Mouse (Mus musculus) midbrain, embryonic 13.5 days (tissue): Measurements from ENCODE around the gene Chchd3. TPM values are rescaled to one million over a fixed set of nuclear protein-coding genes. Genes with fewer than 3 reads are reported as not detected.
A peak's percentile ranks its signal among the peaks of the same experiment; 100 is the strongest.

Experiments
- ATAC-seq: fragments of 200-750 bp; cut with Nextera tagmentation; 2 replicates; pipeline ENCODE4 v1.8.0; 2017; ENCODE audit warnings: mild to moderate bottlenecking, moderate TSS enrichment, moderate library complexity
- H3K27ac ChIP-seq: fragments of 300-500 bp; sonication (generic); 2 replicates; pipeline ENCODE4 v1.5.1; 2015; ENCODE audit warnings: inconsistent platforms, mild to moderate bottlenecking, moderate library complexity
- H3K27me3 ChIP-seq: fragments of 300-500 bp; sonication (generic); 2 replicates; pipeline ENCODE4 v1.6.1; 2015; ENCODE audit warnings: mild to moderate bottlenecking, inconsistent platforms
- H3K36me3 ChIP-seq: fragments of 300-500 bp; sonication (generic); 2 replicates; pipeline ENCODE4 v1.6.1; 2015; ENCODE audit warnings: mild to moderate bottlenecking, inconsistent platforms
- H3K4me1 ChIP-seq: fragments of 300-500 bp; sonication (generic); replicated peaks from 2 replicates; pipeline ENCODE4 v1.6.1; 2015; ENCODE audit warnings: inconsistent platforms
- H3K4me2 ChIP-seq: fragments of 300-500 bp; sonication (generic); replicated peaks from 2 replicates; pipeline ENCODE4 v1.6.1; 2015; ENCODE audit warnings: moderate library complexity, mild to moderate bottlenecking, inconsistent platforms
- H3K4me3 ChIP-seq: fragments of 300-500 bp; sonication (generic); replicated peaks from 2 replicates; pipeline ENCODE4 v1.5.1; 2015; ENCODE audit warnings: mild to moderate bottlenecking, inconsistent platforms
- H3K9ac ChIP-seq: fragments of 300-500 bp; sonication (generic); replicated peaks from 2 replicates; pipeline ENCODE4 v1.6.1; 2015; ENCODE audit warnings: mild to moderate bottlenecking, inconsistent platforms
- H3K9me3 ChIP-seq: fragments of 300-500 bp; sonication (generic); 2 replicates; pipeline ENCODE4 v1.6.1; 2016; ENCODE audit warnings: mild to moderate bottlenecking, inconsistent platforms
- WGBS: fragments of 180-500 bp; shearing (Covaris S2); methylation state at CpG from one replicate; pipeline ENCODE4 v1.1.7; 2015; 5-methylcytosine and 5-hydroxymethylcytosine counted together
- polyA plus RNA-seq: library from polyadenylated mRNA; unstranded; fragments of >200 nt; fragmentation: Nextera tagmentation; extraction: Ambion mirVana; gene quantifications from 2 replicates; pipeline ENCODE4 v1.2.1, GENCODE M21; 2015

Chchd3 gene
- polyA plus RNA-seq, 1 experiment from 2014 or later: 117 TPM

DNA sequence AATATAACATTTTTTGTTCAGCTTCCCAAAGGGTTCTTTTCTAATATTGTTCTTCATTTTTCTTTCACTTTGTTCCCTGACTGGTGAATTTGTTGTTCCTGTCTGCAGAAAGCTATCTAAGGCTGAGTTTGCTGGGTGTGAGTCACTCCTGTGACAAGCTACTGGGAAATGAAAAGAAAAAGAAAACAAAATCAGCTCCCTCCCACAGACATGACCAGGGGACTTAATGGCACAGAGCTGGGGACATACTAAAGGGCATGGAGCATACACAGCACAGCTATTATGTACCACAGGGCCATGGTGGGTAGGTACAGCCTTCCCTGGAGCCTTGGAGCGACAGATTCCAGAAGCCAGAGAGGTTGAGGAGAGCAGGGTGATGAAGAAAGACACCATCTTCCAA lies 63.5 kb downstream of the Chchd3 start:
- no peaks in the 10 kb centered on the region for H3K9me3 ChIP-seq
- no peak overlapping the region for H3K4me2 ChIP-seq
- no peak overlapping the region for H3K27ac ChIP-seq
- no peak overlapping the region for H3K9ac ChIP-seq
- H3K4me3 ChIP-seq: no peak overlapping the region
- no peaks in the 10 kb centered on the region for H3K36me3 ChIP-seq
- peaks cover 8% of the 10 kb centered on the region; the same call in 1 of the 2 replicates for H3K4me1 ChIP-seq
- no peak for ATAC-seq
- no peaks in the 10 kb centered on the region for H3K27me3 ChIP-seq
- 89% methylated on average over 1 of the region's 1 CpGs for WGBS

DNA sequence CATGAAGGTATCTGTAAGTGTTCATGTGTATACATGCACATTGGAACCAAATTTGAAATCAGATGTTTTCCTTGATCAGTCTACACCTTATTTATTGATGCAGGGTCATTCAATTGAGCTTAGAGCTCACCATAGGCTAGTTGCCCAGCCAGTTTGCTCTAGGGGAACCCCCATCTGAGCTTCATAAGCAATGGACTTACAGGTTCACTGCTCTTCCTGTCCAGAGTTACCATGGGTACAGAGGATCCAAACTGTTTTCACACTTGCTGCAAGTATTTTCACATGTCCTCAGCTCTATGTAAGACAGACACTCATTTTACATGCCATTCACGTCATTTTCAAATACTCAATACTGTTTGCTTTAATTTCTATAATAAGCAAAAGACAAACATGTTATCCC lies 66.2 kb downstream of the Chchd3 start:
- Histone ChIP-seq H3K9me3 (no peaks in the 10 kb centered on the region), H3K9ac (no peak overlapping the region), H3K4me1 (peaks cover 8% of the 10 kb centered on the region; the same call in 1 of the 2 replicates), H3K4me2 (no peak overlapping the region), H3K36me3 (no peaks in the 10 kb centered on the region), H3K27me3 (no peaks in the 10 kb centered on the region), H3K4me3 (no peak overlapping the region), H3K27ac (no peak overlapping the region)
- ATAC-seq: no peak
- 90% methylated on average over 1 of the region's 1 CpGs for WGBS

DNA sequence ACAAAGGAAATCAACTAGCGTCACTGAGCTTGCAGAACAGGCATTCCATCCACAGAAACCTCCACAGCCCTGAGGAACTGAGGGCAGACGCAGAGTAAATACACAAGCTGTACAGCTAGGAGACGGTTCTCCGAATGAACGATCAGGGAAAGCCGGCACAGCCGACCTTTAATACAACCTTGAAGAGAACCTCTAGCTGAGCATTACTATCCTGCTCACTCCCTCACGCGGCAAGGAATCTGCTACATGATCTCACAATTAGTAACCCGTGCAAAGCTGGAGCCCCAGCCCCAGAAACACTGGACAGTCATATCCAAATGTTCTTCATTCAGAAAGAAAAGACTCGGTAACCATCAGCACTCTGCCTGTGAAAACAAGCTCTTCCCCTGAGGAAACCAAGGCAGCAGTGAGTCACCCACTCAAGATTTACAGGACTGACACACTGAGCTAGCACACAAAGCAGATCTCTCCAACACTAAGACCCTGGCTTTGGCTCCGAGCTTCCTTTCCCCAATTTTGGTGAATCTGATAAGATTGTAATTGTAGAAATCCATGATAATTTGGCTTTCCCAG lies 69.9 kb downstream of the Chchd3 start:
- Histone ChIP-seq H3K4me3 (no peak overlapping the region), H3K27me3 (no peaks in the 10 kb centered on the region), H3K4me2 (no peak overlapping the region), H3K27ac (no peak overlapping the region), H3K9me3 (no peaks in the 10 kb centered on the region), H3K4me1 (0 out of 2 replicates have a peak, but pooled peaks cover 4% of the 10 kb centered on the region), H3K36me3 (no peaks in the 10 kb centered on the region), H3K9ac (no peak overlapping the region)
- WGBS: 65% methylated on average over 12 of the region's 12 CpGs
- no peak for ATAC-seq

DNA sequence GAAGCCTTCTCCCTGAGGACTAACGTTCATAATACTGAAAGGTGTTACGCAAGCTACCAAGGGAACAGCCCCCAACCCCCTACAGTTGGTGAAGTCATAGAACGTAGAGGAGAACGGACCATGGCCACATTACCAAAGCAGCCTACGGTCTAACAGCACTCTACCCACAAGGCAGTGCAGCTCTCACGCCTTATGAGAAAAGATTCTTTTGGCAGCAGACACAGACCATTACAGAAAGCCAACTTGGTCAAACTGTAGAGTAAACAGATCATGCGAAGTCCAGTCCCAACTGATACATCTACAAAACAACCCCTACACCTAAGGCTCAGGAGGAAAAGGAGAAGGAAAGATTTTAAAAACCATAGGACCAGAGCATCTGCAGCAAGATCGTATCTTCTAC lies 71.5 kb downstream of the Chchd3 start:
- no peak overlapping the region for H3K27ac ChIP-seq
- WGBS: 95% methylated on average over 8 of the region's 8 CpGs
- H3K4me1 ChIP-seq: peaks cover 14% of the 10 kb centered on the region; the same call in 1 of the 2 replicates
- H3K9me3 ChIP-seq: no peaks in the 10 kb centered on the region
- H3K36me3 ChIP-seq: no peaks in the 10 kb centered on the region
- no peak for ATAC-seq
- H3K4me2 ChIP-seq: no peak overlapping the region
- no peak overlapping the region for H3K9ac ChIP-seq
- H3K4me3 ChIP-seq: no peak overlapping the region
- no peaks in the 10 kb centered on the region for H3K27me3 ChIP-seq

DNA sequence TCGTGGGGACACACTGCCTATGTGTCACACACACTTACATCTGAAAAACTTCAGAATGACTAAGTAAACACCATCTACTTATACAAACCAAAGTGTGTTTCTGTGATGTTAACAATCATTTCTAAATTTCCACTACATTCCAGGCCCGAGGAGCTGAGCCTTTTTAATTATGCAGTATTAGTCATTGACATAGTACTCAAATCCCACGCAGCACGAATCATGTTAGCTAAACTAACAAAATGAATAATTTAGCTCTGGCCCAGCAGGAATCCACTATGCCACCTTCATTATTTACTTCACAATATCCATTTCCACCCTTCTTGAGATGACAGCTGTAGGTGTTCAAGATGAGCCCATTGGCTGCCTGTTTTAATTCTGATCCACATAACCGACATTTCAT lies 76.2 kb downstream of the Chchd3 start:
- H3K4me2 ChIP-seq: no peak overlapping the region
- 0 out of 2 replicates have a peak overlapping the region, but pooled peaks have one; percentile 16 for H3K27ac ChIP-seq
- 57% methylated on average over 5 of the region's 5 CpGs for WGBS
- no peak overlapping the region for H3K9ac ChIP-seq
- ATAC-seq: no peak
- H3K27me3 ChIP-seq: no peaks in the 10 kb centered on the region
- H3K9me3 ChIP-seq: no peaks in the 10 kb centered on the region
- H3K36me3 ChIP-seq: no peaks in the 10 kb centered on the region
- H3K4me1 ChIP-seq: peaks cover 14% of the 10 kb centered on the region; the same call in 1 of the 2 replicates
- H3K4me3 ChIP-seq: no peak overlapping the region

DNA sequence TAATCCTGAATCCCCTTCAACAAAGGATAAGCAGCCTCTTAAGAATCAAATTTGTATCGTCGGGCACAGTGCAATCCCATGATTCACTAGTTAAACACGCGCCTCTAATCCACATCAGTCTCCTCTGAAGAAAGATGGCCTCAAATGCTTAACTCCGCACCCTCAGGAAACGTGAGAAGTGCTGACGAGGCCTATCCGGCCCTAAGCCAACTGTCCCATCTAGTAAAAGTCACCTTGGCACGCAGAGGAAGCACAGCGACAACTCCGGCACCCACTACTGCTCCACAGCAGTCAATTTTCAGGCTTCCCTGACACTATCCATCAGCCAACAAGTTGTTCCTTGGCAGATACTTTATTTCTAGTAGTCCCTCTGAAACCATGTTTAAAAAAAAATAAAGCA lies 78.8 kb downstream of the Chchd3 start:
- no peak overlapping the region for H3K27ac ChIP-seq
- H3K4me3 ChIP-seq: no peak overlapping the region
- H3K27me3 ChIP-seq: no peaks in the 10 kb centered on the region
- H3K9ac ChIP-seq: no peak overlapping the region
- no peak for ATAC-seq
- no peaks in the 10 kb centered on the region for H3K36me3 ChIP-seq
- H3K9me3 ChIP-seq: no peaks in the 10 kb centered on the region
- 54% methylated on average over 11 of the region's 11 CpGs for WGBS
- no peak overlapping the region for H3K4me2 ChIP-seq
- H3K4me1 ChIP-seq: peaks cover 18% of the 10 kb centered on the region; the same call in 1 of the 2 replicates

DNA sequence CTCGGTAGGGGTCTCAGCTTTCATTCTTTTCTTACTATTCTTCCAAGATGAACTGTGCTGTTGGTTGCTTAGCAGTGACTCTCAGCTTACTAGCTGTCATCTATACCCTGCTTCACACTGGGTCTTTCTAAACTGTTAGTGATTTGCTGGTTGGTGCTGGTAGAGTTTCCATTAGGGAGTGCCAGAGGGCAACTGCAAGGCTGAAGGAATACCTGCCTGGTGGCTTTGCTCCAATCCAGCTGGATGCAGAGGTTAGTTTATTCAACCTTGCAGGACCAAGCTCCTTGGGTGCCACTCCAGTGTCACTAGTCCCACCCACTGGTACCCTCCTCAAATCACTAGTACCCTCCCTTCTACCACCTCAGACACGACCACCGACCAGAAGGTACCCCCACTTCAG lies 81.2 kb downstream of the Chchd3 start:
- H3K9me3 ChIP-seq: no peaks in the 10 kb centered on the region
- no peak overlapping the region for H3K4me2 ChIP-seq
- H3K4me3 ChIP-seq: no peak overlapping the region
- no peak for ATAC-seq
- H3K36me3 ChIP-seq: no peaks in the 10 kb centered on the region
- H3K27ac ChIP-seq: no peak overlapping the region
- H3K9ac ChIP-seq: no peak overlapping the region
- peaks cover 11% of the 10 kb centered on the region; the same call in 1 of the 2 replicates for H3K4me1 ChIP-seq
- no peaks in the 10 kb centered on the region for H3K27me3 ChIP-seq
- 89% methylated on average over 3 of the region's 3 CpGs for WGBS

DNA sequence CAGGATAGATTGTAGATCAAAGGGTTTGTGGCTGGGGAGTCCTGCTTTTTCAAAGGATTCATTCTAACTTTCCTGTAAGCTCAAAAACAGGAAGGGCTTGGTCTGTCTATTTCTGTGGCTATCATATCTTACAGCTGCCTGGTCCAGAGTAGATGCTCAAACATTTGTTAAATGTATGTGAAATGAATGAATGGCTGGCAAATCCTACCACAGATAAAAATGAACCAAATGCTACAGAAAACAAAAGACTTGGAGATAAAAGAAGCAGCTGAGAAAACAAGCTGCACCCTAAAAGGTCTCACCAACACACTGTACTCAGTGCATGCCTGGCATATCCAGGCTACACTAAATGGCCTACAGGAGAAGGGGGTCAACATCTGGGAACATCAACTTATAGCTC lies 88.1 kb downstream of the Chchd3 start:
- no peak for ATAC-seq
- Histone ChIP-seq H3K27ac (no peak overlapping the region), H3K4me3 (no peak overlapping the region), H3K27me3 (no peaks in the 10 kb centered on the region), H3K36me3 (0 out of 2 replicates have a peak, but pooled peaks cover 4% of the 10 kb centered on the region), H3K9ac (no peak overlapping the region), H3K4me2 (no peak overlapping the region), H3K4me1 (no peaks in the 10 kb centered on the region), H3K9me3 (no peaks in the 10 kb centered on the region)

DNA sequence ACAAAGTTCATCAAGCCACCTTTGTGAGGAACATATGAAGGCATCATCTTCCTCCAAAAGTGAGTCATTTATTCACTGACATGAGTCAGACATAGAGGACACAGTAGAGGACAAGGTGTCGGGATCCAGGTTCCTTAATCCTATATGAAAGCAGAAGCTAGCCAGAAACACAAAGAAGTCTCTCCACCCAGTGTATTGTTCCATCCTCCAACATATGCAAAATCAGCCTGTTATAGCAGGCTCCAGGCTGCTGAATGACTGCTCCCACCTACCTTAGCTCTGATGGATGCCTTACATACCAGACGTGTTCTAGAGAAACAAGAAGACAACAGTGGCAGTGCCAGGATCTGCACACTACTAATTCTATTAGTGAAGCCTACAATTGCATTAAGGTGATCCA lies 91.1 kb downstream of the Chchd3 start:
- Histone ChIP-seq H3K36me3 (0 out of 2 replicates have a peak, but pooled peaks cover 4% of the 10 kb centered on the region), H3K4me3 (no peak overlapping the region), H3K9ac (no peak overlapping the region), H3K9me3 (no peaks in the 10 kb centered on the region), H3K27ac (no peak overlapping the region), H3K4me2 (no peak overlapping the region), H3K27me3 (no peaks in the 10 kb centered on the region), H3K4me1 (no peaks in the 10 kb centered on the region)
- ATAC-seq: no peak
- WGBS: 56% methylated on average over 2 of the region's 2 CpGs

DNA sequence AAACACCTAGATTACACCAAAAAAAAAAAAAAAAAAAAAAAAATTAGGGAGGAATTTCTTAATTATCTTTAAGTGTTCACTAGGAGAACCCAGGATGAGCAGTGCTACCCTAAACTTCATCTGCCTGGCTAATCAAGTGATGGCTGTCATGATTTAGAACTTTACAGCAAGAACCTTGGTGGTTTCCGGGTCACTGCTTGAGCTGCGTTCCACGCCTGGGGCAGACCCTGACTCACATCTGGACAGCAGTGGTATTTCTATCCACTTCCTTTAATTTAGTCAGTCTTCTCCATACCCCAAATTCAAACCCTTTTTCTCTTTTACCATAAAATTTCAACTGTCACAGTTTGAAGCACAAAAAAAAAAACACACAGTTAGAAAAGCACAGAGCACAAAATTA lies 98.0 kb downstream of the Chchd3 start:
- Histone ChIP-seq H3K4me3 (no peak overlapping the region), H3K4me2 (no peak overlapping the region), H3K27me3 (no peaks in the 10 kb centered on the region), H3K27ac (no peak overlapping the region), H3K9ac (no peak overlapping the region), H3K36me3 (no peaks in the 10 kb centered on the region), H3K9me3 (no peaks in the 10 kb centered on the region), H3K4me1 (peaks cover 9% of the 10 kb centered on the region)
- 70% methylated on average over 3 of the region's 3 CpGs for WGBS
- ATAC-seq: no peak

DNA sequence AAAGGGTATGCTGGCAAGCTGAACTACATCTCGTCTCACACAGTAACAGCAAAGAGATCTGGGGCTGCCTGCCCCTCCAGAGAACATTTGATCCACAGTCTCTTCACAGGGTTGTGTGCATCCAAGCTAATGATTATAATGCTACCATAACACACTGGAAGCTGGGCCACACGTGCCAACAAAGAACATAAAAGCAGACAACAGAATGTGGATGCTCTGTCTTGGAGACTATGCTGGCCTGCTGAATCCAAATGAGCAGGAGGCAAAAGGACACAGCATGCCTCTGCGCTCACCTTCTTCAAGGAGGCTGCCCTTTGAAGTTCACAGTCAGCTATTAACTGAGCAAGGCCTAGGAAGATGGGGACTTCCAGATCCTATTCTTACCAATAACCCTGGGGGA lies 98.6 kb downstream of the Chchd3 start:
- Histone ChIP-seq H3K27me3 (no peaks in the 10 kb centered on the region), H3K36me3 (no peaks in the 10 kb centered on the region), H3K4me1 (peaks cover 9% of the 10 kb centered on the region), H3K9me3 (no peaks in the 10 kb centered on the region), H3K27ac (peak overlapping the region; percentile 53; the same call in 1 of the 2 replicates), H3K4me3 (no peak overlapping the region), H3K4me2 (no peak overlapping the region), H3K9ac (no peak overlapping the region)
- ATAC-seq: peak; percentile 50; the same call in 1 of the 2 replicates
- 67% methylated on average over 3 of the region's 3 CpGs for WGBS

DNA sequence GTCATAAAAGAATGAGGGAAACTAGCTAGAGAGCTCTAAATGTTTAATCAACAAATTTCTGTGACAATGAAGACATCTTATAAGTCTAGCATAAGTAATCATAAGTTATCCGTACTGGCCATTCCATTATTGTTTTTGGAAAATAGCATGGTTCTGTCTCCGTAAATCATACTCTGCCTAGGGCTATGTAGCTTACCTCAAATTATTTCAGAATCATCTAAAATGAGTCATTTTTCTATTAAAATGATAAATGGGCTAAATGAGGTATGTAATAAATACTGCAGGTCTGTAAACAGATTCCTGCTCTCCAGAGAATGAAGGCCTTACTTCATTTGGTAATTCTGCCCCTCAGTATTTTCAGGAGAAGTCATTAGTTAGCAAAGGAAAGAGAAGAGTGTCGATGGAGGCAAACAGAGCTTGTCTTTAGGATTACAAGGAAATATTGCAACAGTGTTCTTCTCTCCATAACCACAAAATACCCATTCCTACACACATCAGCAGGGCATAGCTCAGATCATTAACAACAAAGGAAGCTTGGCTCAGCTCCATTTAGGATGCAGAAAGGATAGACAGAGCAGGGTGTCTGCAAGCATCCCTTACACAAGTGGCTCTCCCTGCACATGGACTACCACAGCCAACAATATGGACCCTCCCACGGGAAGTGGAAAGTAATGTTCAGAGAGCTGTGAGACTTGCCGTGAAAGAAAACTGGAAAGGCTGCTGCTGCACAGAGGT lies 100.1 kb downstream of the Chchd3 start:
- Histone ChIP-seq H3K4me3 (no peak overlapping the region), H3K9me3 (no peaks in the 10 kb centered on the region), H3K27ac (no peak overlapping the region), H3K4me2 (no peak overlapping the region), H3K4me1 (peaks cover 16% of the 10 kb centered on the region), H3K36me3 (no peaks in the 10 kb centered on the region), H3K27me3 (no peaks in the 10 kb centered on the region), H3K9ac (no peak overlapping the region)
- ATAC-seq: no peak
- 79% methylated on average over 5 of the region's 5 CpGs for WGBS
